Mouse (Mus musculus): ENCODE measurements around the gene Erc2. TPM values are rescaled to one million over a fixed set of nuclear protein-coding genes. Genes with fewer than 3 reads are reported as not detected.

Erc2 gene
- polyA plus RNA-seq, 2 experiments: 0.52 to 0.99 TPM

GRCm38 (mm10) chr14:27778503-27778902 lies 156.3 kb downstream of the Erc2 start:
- no peak overlapping the region for H3K4me3 ChIP-seq (ENCODE audit: insufficient read depth in 1 of 2, low read depth in 2 of 2, low read length in 2 of 2)
- H3K4me2 ChIP-seq (ENCODE audit: low read depth): no peak overlapping the region
- 66% methylated on average over 8 of the region's 8 CpGs for WGBS (ENCODE audit: insufficient replicate concordance)
- no peak for ATAC-seq (ENCODE audit: insufficient read depth)
- H3K9me3 ChIP-seq (ENCODE audit: control insufficient read depth, low read length): no peaks in the 10 kb centered on the region
- no peak overlapping the region for H3K9ac ChIP-seq (replicated peaks)
- TF ChIP-seq CTCF (IDR thresholded peaks at IDR 0.05; ENCODE audit: low read depth) (no peak), EP300 (IDR thresholded peaks at IDR 0.05; ENCODE audit: low read depth) (no peak)
- no peak for DNase-seq (ENCODE audit: low read depth in 3 of 3, low spot score in 3 of 3)
- no peak overlapping the region for H3K27ac ChIP-seq
- H3K36me3 ChIP-seq (replicated peaks; ENCODE audit: control insufficient read depth, insufficient read depth, low read depth): no peaks in the 10 kb centered on the region
- no peaks in the 10 kb centered on the region for H3K27me3 ChIP-seq (ENCODE audit: control insufficient read depth, insufficient read depth, low read length)
- H3K4me1 ChIP-seq (replicated peaks; ENCODE audit: control insufficient read depth in 2 of 2, insufficient read depth in 2 of 2, low read length in 1 of 2): peaks cover 0 to 9% of the 10 kb centered on the region in 2 experiments; a peak in 2 of 4 replicates

DNA sequence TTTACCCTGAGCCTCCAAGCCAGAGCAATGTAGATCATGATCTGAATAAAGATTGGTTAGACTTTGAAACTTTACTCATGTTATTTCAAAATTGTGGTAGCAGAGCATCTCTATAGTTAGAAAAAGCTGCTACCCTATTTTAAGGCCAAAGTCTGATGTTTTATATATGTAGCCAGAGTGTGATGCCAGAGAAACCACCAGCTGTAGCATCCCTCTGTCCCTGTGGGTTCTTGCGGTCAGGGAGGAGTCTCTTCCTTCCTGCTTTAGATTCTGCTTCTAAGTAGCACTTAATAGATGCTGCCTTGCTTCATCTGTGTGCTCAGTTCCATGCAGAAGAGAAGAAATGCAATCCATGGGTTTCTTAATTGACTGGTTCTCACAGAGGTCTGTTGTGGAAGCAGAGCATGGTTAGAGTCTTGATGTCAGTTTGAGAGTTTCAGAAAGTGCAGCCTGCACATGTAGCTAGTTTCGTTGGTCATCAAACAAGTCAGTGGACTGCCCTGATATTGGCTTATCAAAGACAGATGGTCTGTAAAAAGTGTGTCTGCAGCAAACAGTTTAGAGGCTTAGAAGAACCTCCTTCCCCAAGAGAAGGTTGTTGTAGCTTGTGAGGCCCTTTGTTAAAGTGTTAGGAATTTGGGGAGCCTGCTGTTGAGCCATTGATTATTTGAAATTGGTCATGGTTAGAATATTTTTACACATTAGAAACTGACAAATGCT lies 156.9 kb downstream of the Erc2 start:
- no peak overlapping the region for H3K27ac ChIP-seq
- H3K27me3 ChIP-seq (ENCODE audit: control insufficient read depth, insufficient read depth, low read length): no peaks in the 10 kb centered on the region
- no peaks in the 10 kb centered on the region for H3K36me3 ChIP-seq (replicated peaks; ENCODE audit: control insufficient read depth, insufficient read depth, low read depth)
- peak; percentile 66; the same call in 1 of the 2 replicates for ATAC-seq (ENCODE audit: insufficient read depth)
- no peak overlapping the region for H3K4me2 ChIP-seq (ENCODE audit: low read depth)
- H3K9me3 ChIP-seq (ENCODE audit: control insufficient read depth, low read length): no peaks in the 10 kb centered on the region
- H3K9ac ChIP-seq (replicated peaks): no peak overlapping the region
- peak in 2 of 3 experiments; percentile 2 to 9 for DNase-seq (ENCODE audit: low read depth in 3 of 3, low spot score in 3 of 3)
- no peak overlapping the region for H3K4me3 ChIP-seq (ENCODE audit: insufficient read depth in 1 of 2, low read depth in 2 of 2, low read length in 2 of 2)
- H3K4me1 ChIP-seq (replicated peaks; ENCODE audit: control insufficient read depth in 2 of 2, insufficient read depth in 2 of 2, low read length in 1 of 2): peaks cover 0 to 9% of the 10 kb centered on the region in 2 experiments; a peak in 2 of 4 replicates
- TF ChIP-seq EP300 (IDR thresholded peaks at IDR 0.05; ENCODE audit: low read depth) (peak; percentile 52), CTCF (IDR thresholded peaks at IDR 0.05; ENCODE audit: low read depth) (no peak)
- 18% methylated on average over 2 of the region's 2 CpGs for WGBS (ENCODE audit: insufficient replicate concordance)

DNA sequence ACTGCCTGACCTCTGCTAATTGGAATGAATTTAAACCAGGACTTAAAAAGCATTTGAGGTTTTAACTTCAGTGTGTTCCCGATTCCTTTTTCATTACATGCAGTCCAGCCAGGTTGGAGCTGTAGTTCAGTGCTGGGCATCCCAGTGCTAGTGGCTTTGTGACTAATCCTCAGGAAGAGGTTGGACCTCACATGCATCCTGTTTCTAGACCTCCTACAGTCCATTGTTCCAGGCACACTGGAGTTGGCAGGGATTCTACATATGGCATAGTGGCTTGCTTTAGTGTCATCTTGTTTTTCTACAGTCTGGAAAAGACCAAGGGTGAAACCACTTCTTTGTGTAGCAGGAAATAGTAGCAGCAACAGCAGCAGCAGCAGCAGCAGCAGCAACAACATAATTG lies 159.0 kb downstream of the Erc2 start:
- 66% methylated on average over 1 of the region's 1 CpGs for WGBS (ENCODE audit: insufficient replicate concordance)
- H3K4me3 ChIP-seq (ENCODE audit: insufficient read depth in 1 of 2, low read depth in 2 of 2, low read length in 2 of 2): no peak overlapping the region
- H3K4me1 ChIP-seq (replicated peaks; ENCODE audit: control insufficient read depth in 2 of 2, insufficient read depth in 2 of 2, low read length in 1 of 2): peaks cover 0 to 9% of the 10 kb centered on the region in 2 experiments; a peak in 2 of 4 replicates

DNA sequence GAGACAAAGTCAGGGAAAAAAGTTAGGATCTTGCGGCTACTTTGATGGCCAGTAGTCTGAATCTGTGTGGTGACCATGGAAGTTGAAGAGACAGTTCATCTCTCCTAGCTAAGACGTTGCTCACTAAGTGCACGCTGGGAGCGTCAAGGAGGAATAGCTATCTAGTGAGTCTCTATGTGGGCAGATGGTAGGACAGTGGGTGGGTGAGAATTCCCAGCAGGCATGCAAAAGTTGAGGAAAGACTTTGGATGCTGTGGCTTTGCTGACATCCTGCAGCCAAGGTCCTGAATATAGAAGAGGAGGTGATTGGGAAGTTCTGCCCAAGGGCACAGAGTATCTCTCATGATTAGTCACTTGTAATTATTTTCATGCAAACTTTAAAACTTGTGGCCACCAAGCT lies 162.6 kb downstream of the Erc2 start:
- no peak for TF ChIP-seq CTCF (IDR thresholded peaks at IDR 0.05; ENCODE audit: low read depth)
- TF ChIP-seq EP300 (IDR thresholded peaks at IDR 0.05; ENCODE audit: low read depth): no peak
- no peak overlapping the region for H3K9ac ChIP-seq (replicated peaks)
- WGBS (ENCODE audit: insufficient replicate concordance): 74% methylated on average over 4 of the region's 4 CpGs
- no peak for DNase-seq (ENCODE audit: low read depth in 3 of 3, low spot score in 3 of 3)
- no peak overlapping the region for H3K27ac ChIP-seq
- H3K4me1 ChIP-seq (replicated peaks; ENCODE audit: control insufficient read depth in 2 of 2, insufficient read depth in 2 of 2, low read length in 1 of 2): peaks cover 0 to 2% of the 10 kb centered on the region in 2 experiments; a peak in 1 of 4 replicates
- no peaks in the 10 kb centered on the region for H3K36me3 ChIP-seq (replicated peaks; ENCODE audit: control insufficient read depth, insufficient read depth, low read depth)
- H3K27me3 ChIP-seq (ENCODE audit: control insufficient read depth, insufficient read depth, low read length): no peaks in the 10 kb centered on the region
- no peak overlapping the region for H3K4me2 ChIP-seq (ENCODE audit: low read depth)
- H3K4me3 ChIP-seq (ENCODE audit: insufficient read depth in 1 of 2, low read depth in 2 of 2, low read length in 2 of 2): no peak overlapping the region
- no peaks in the 10 kb centered on the region for H3K9me3 ChIP-seq (ENCODE audit: control insufficient read depth, low read length)
- no peak for ATAC-seq (ENCODE audit: insufficient read depth)

More for the DNA sequence above, 159.0 kb downstream of the Erc2 start:
- no peak for DNase-seq (ENCODE audit: low read depth in 3 of 3, low spot score in 3 of 3)
- H3K9ac ChIP-seq (replicated peaks): no peak overlapping the region
- H3K4me2 ChIP-seq (ENCODE audit: low read depth): no peak overlapping the region
- TF ChIP-seq CTCF (IDR thresholded peaks at IDR 0.05; ENCODE audit: low read depth) (no peak), EP300 (IDR thresholded peaks at IDR 0.05; ENCODE audit: low read depth) (no peak)
- H3K27me3 ChIP-seq (ENCODE audit: control insufficient read depth, insufficient read depth, low read length): no peaks in the 10 kb centered on the region
- no peaks in the 10 kb centered on the region for H3K9me3 ChIP-seq (ENCODE audit: control insufficient read depth, low read length)
- H3K36me3 ChIP-seq (replicated peaks; ENCODE audit: control insufficient read depth, insufficient read depth, low read depth): no peaks in the 10 kb centered on the region
- no peak overlapping the region for H3K27ac ChIP-seq
- ATAC-seq (ENCODE audit: insufficient read depth): no peak

- DNase-seq (ENCODE audit: low read depth in 3 of 3, low spot score in 3 of 3) (no peak), ATAC-seq (ENCODE audit: insufficient read depth) (no peak)
- TF ChIP-seq CTCF (IDR thresholded peaks at IDR 0.05; ENCODE audit: low read depth): no peak
- no peak for TF ChIP-seq EP300 (IDR thresholded peaks at IDR 0.05; ENCODE audit: low read depth)
- no peaks in the 10 kb centered on the region for H3K36me3 ChIP-seq (replicated peaks; ENCODE audit: control insufficient read depth, insufficient read depth, low read depth)
- H3K9me3 ChIP-seq (ENCODE audit: control insufficient read depth, low read length): no peaks in the 10 kb centered on the region
- no peak overlapping the region for H3K27ac ChIP-seq
- H3K9ac ChIP-seq (replicated peaks): no peak overlapping the region
- no peak overlapping the region for H3K4me2 ChIP-seq (ENCODE audit: low read depth)
- H3K27me3 ChIP-seq (ENCODE audit: control insufficient read depth, insufficient read depth, low read length): no peaks in the 10 kb centered on the region
- no peak overlapping the region for H3K4me3 ChIP-seq (ENCODE audit: insufficient read depth in 1 of 2, low read depth in 2 of 2, low read length in 2 of 2)
- WGBS (ENCODE audit: insufficient replicate concordance): 76% methylated on average over 2 of the region's 2 CpGs
- H3K4me1 ChIP-seq (replicated peaks; ENCODE audit: control insufficient read depth in 2 of 2, insufficient read depth in 2 of 2, low read length in 1 of 2): peaks cover 0 to 2% of the 10 kb centered on the region in 2 experiments; a peak in 1 of 4 replicates
Measured at GRCm38 (mm10) chr14:27785562-27785961, 163.3 kb downstream of the Erc2 start.

All from liver, embryonic 14.5 days (tissue).